ENCODE assay signal across 8 mouse cellular contexts in the genomic region with DNA sequence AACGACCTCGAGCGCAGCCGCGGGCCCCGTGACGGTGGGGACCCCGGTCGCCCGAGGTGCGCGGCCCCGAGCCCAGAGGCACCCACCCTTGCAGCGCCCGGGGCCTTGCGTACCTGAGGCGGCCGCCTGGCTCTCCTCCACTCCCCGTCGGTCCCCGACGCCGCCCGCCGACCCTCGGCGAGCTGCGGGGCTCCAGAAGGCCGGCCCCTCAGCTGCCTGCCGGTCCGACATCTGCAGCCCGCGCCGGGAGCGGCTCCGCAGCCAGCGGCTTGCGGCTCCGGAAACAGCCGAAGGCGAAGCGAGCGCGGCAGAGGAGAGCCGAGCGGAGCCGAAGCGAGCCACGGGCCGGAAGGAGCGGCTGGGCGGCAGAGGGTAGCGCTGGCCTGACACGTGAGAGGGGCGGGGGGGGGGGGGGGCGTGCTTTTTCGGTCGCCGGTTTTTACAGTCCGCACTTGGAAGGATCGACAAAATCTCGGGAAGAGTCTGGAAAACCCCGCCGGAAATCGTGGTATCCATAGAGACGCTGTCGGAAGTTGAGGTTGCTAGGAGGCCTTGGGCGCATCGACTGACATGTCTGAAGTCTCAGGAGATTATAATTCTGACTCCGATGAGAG. TPM values are rescaled to one million over a fixed set of nuclear protein-coding genes. Genes with fewer than 3 reads are reported as not detected.
DNase-seq lines count a peak whose midpoint lies in the region; ATAC-seq and TF ChIP-seq lines count a peak whose summit lies in the region.

A gene (minus strand): TSS at position 482 of the 614 bp plus-strand sequence.

- H3K27me3 ChIP-seq in forebrain, embryonic 11.5 days (ENCODE audit: control insufficient read depth, insufficient read depth, low read length): no peaks in the 10 kb centered on the region
- no peaks in the 10 kb centered on the region for H3K27me3 ChIP-seq in heart, embryonic 16.5 days (ENCODE audit: control insufficient read depth, insufficient read depth, low read length)
- H3K27me3 ChIP-seq in liver, embryonic 14.5 days (ENCODE audit: control insufficient read depth, insufficient read depth, low read length): peaks cover 15% of the 10 kb centered on the region
- no peaks in the 10 kb centered on the region for H3K27me3 ChIP-seq in stomach, embryonic 15.5 days (replicated peaks)

- DNase-seq in brain, embryonic 18.5 days (ENCODE audit: low read depth, low spot score): peak; percentile 74
- peak; percentile 89 for DNase-seq in forebrain, embryonic 11.5 days (ENCODE audit: low spot score)
- DNase-seq in kidney, postnatal 36 days: peak; percentile 81 to 90
- peak; percentile 24 to 31 (median 25) for DNase-seq in liver, embryonic 14.5 days (ENCODE audit: low read depth in 3 of 3, low spot score in 3 of 3)
- peak; percentile 82 for DNase-seq in neural tube, embryonic 10.5 days (ENCODE audit: extremely low spot score, low spot score)

- peaks cover 8% of the 10 kb centered on the region; the same call in 1 of the 2 replicates for H3K4me1 ChIP-seq in forebrain, embryonic 11.5 days (replicated peaks; ENCODE audit: control insufficient read depth, insufficient read depth, low read length)
- peaks cover 4% of the 10 kb centered on the region; the same call in 1 of the 2 replicates for H3K4me1 ChIP-seq in heart, embryonic 16.5 days (ENCODE audit: control insufficient read depth, insufficient read depth, low read length)
- peaks cover 0 to 8% of the 10 kb centered on the region in 2 experiments; a peak in 2 of 4 replicates for H3K4me1 ChIP-seq in liver, embryonic 14.5 days (replicated peaks; ENCODE audit: control insufficient read depth in 2 of 2, insufficient read depth in 2 of 2, low read length in 1 of 2)
- no peaks in the 10 kb centered on the region for H3K4me1 ChIP-seq in stomach, embryonic 15.5 days

- H3K9ac ChIP-seq in forebrain, embryonic 11.5 days (ENCODE audit: low read length): peak within 1 kb of the TSS; percentile 85
- peak within 1 kb of the TSS; percentile 88 for H3K9ac ChIP-seq in heart, embryonic 16.5 days (ENCODE audit: low read length)
- peak within 1 kb of the TSS; percentile 70 for H3K9ac ChIP-seq in liver, embryonic 14.5 days (replicated peaks)
- peak within 1 kb of the TSS; percentile 82 for H3K9ac ChIP-seq in stomach, embryonic 15.5 days

- TF ChIP-seq CTCF in liver, embryonic 14.5 days (IDR thresholded peaks at IDR 0.05; ENCODE audit: low read depth): no peak

- TF ChIP-seq EP300 in liver, embryonic 14.5 days (IDR thresholded peaks at IDR 0.05; ENCODE audit: low read depth): no peak

- peak within 1 kb of the TSS; percentile 82 for H3K4me3 ChIP-seq in forebrain, embryonic 11.5 days (ENCODE audit: low read depth, low read length)
- H3K4me3 ChIP-seq in heart, embryonic 16.5 days (ENCODE audit: low read length): peak within 1 kb of the TSS; percentile 81
- peak within 1 kb of the TSS; percentile 54 to 71 for H3K4me3 ChIP-seq in liver, embryonic 14.5 days (ENCODE audit: insufficient read depth in 1 of 2, low read depth in 2 of 2, low read length in 2 of 2)
- H3K4me3 ChIP-seq in stomach, embryonic 15.5 days (replicated peaks): peak within 1 kb of the TSS; percentile 88

- WGBS in forebrain, embryonic 11.5 days: under 1% methylated on average over 51 of the region's 70 CpGs
- WGBS in heart, embryonic 16.5 days: under 1% methylated on average over 64 of the region's 70 CpGs
- under 1% methylated on average over 67 of the region's 70 CpGs for WGBS in liver, embryonic 14.5 days (ENCODE audit: insufficient replicate concordance)
- WGBS in stomach, embryonic 15.5 days: under 1% methylated on average over 64 of the region's 70 CpGs

- no peaks in the 10 kb centered on the region for H3K9me3 ChIP-seq in forebrain, embryonic 11.5 days (ENCODE audit: control insufficient read depth, low read length)
- no peaks in the 10 kb centered on the region for H3K9me3 ChIP-seq in heart, embryonic 16.5 days (replicated peaks; ENCODE audit: control insufficient read depth, low read length)
- H3K9me3 ChIP-seq in liver, embryonic 14.5 days (ENCODE audit: control insufficient read depth, low read length): no peaks in the 10 kb centered on the region
- no peaks in the 10 kb centered on the region for H3K9me3 ChIP-seq in stomach, embryonic 15.5 days

- H3K27ac ChIP-seq in forebrain, embryonic 11.5 days (ENCODE audit: low read depth, low read length): peak within 1 kb of the TSS; percentile 79
- peak within 1 kb of the TSS; percentile 51 for H3K27ac ChIP-seq in heart, embryonic 16.5 days (ENCODE audit: low read length)
- no peak within 1 kb of the TSS for H3K27ac ChIP-seq in liver, embryonic 14.5 days
- peak within 1 kb of the TSS; percentile 76 for H3K27ac ChIP-seq in stomach, embryonic 15.5 days

- peak within 1 kb of the TSS; percentile 90 for H3K4me2 ChIP-seq in forebrain, embryonic 11.5 days (ENCODE audit: low read depth, low read length, severe bottlenecking)
- peak within 1 kb of the TSS; percentile 95 for H3K4me2 ChIP-seq in heart, embryonic 16.5 days (ENCODE audit: low read depth, low read length)
- peak within 1 kb of the TSS; percentile 76 for H3K4me2 ChIP-seq in liver, embryonic 14.5 days (ENCODE audit: low read depth)
- H3K4me2 ChIP-seq in stomach, embryonic 15.5 days: peak within 1 kb of the TSS; percentile 95

- H3K36me3 ChIP-seq in forebrain, embryonic 11.5 days (ENCODE audit: control insufficient read depth, insufficient read depth, low read length): no peaks in the 10 kb centered on the region
- no peaks in the 10 kb centered on the region for H3K36me3 ChIP-seq in heart, embryonic 16.5 days (ENCODE audit: control insufficient read depth, insufficient read depth)
- H3K36me3 ChIP-seq in liver, embryonic 14.5 days (replicated peaks; ENCODE audit: control insufficient read depth, insufficient read depth, low read depth): no peaks in the 10 kb centered on the region
- H3K36me3 ChIP-seq in stomach, embryonic 15.5 days: no peaks in the 10 kb centered on the region

- peak; percentile 89 for ATAC-seq in CD4-positive, CD25-positive, alpha-beta regulatory T cell, adult 4 months
- ATAC-seq in forebrain, embryonic 11.5 days (replicated peaks; ENCODE audit: low FRiP score): peak; percentile 95
- ATAC-seq in heart, embryonic 16.5 days (replicated peaks; ENCODE audit: extremely low read depth, insufficient read depth, low FRiP score): peak; percentile 94
- peak; percentile 80 for ATAC-seq in liver, embryonic 14.5 days (ENCODE audit: insufficient read depth)
- ATAC-seq in stomach, embryonic 15.5 days (ENCODE audit: insufficient read depth, low FRiP score, low read depth): peak; percentile 90

RNA-seq across cellular contexts. Expression of the gene that starts here (rescaled TPM):
- polyA plus RNA-seq in CD4-positive, CD25-positive, alpha-beta regulatory T cell, adult 4 months (2017; shearing (Covaris generic)): 1 to 10 TPM; 2.2 to 3.4 TPM
- polyA plus RNA-seq in forebrain, embryonic 11.5 days (2014; fragmentation: Nextera tagmentation; extraction: Ambion mirVana): 4.9 and 5.1 TPM in 2 replicates
- polyA plus RNA-seq in heart, embryonic 16.5 days (2015; fragmentation: Nextera tagmentation; extraction: Ambion mirVana): 1.5 and 1.8 TPM in 2 replicates
- 0.62 and 0.80 TPM in 2 replicates for polyA plus RNA-seq in liver, embryonic 14.5 days (2012; rRNA removed)
- 0.50 and 0.99 TPM in 2 replicates for polyA plus RNA-seq in liver, embryonic 14.5 days (2014; fragmentation: Nextera tagmentation; extraction: Ambion mirVana)
- polyA plus RNA-seq in stomach, embryonic 15.5 days (2015; fragmentation: Nextera tagmentation; extraction: Ambion mirVana): 2.1 and 2.2 TPM in 2 replicates

Comparison
In these comparisons a context has a peak if more than half of its experiments do, and no peak if none do; other contexts are left out.
1. Peak in DNase-seq, ATAC-seq, H3K4me3 ChIP-seq, H3K9ac ChIP-seq and H3K4me2 ChIP-seq in liver, embryonic 14.5 days; RNA of the gene not detected or under 1 TPM.
2. DNase-seq: peak in every context shown above with its lines; median percentile 89 in forebrain, embryonic 11.5 days; 86 in kidney, postnatal 36 days; 82 in neural tube, embryonic 10.5 days; 74 in brain, embryonic 18.5 days; 25 in liver, embryonic 14.5 days.